Comparison of ENCODE assay signal across 7 mouse cellular contexts in genomic region chr7:100496371-100496770, GRCm38 (mm10). TPM values are rescaled to one million over a fixed set of nuclear protein-coding genes. Genes with fewer than 3 reads are reported as not detected.
A peak's percentile ranks its signal among the peaks of the same experiment; 100 is the strongest.
DNase-seq lines count a peak whose midpoint lies in the region; ATAC-seq and TF ChIP-seq lines count a peak whose summit lies in the region.

No protein-coding gene starts in this region.

- H3K4me2 ChIP-seq in embryonic facial prominence, embryonic 12.5 days (replicated peaks), result peak overlapping the region; percentile 95
- H3K4me2 ChIP-seq in hindbrain, postnatal 0 days (ENCODE audit: low read depth, low read length), result 0 out of 2 replicates have a peak overlapping the region, but pooled peaks have one; percentile 5
- H3K4me2 ChIP-seq in midbrain, postnatal 0 days (ENCODE audit: low read depth, low read length, poor library complexity, severe bottlenecking), result no peak overlapping the region

- H3K4me1 ChIP-seq in embryonic facial prominence, embryonic 12.5 days, result peaks cover 44% of the 10 kb centered on the region
- peaks cover 13% of the 10 kb centered on the region; the same call in 1 of the 2 replicates for H3K4me1 ChIP-seq in hindbrain, postnatal 0 days (ENCODE audit: insufficient read depth, low read length)
- peaks cover 12% of the 10 kb centered on the region; the same call in 1 of the 2 replicates for H3K4me1 ChIP-seq in midbrain, postnatal 0 days (ENCODE audit: insufficient read depth, low read length)

- peaks cover 30% of the 10 kb centered on the region for H3K36me3 ChIP-seq in embryonic facial prominence, embryonic 12.5 days
- no peaks in the 10 kb centered on the region for H3K36me3 ChIP-seq in hindbrain, postnatal 0 days (ENCODE audit: insufficient read depth, low read length)
- 0 out of 2 replicates have a peak, but pooled peaks cover 3% of the 10 kb centered on the region for H3K36me3 ChIP-seq in midbrain, postnatal 0 days (ENCODE audit: insufficient read depth, low read length)

- H3K9me3 ChIP-seq in embryonic facial prominence, embryonic 12.5 days, result no peaks in the 10 kb centered on the region
- H3K9me3 ChIP-seq in hindbrain, postnatal 0 days (ENCODE audit: low read length), result no peaks in the 10 kb centered on the region
- H3K9me3 ChIP-seq in midbrain, postnatal 0 days (ENCODE audit: low read length), result no peaks in the 10 kb centered on the region

- no peak for ATAC-seq in embryonic facial prominence, embryonic 12.5 days (ENCODE audit: insufficient number of reproducible peaks, insufficient read depth, low FRiP score, low TSS enrichment)
- no peak for ATAC-seq in hindbrain, postnatal 0 days
- ATAC-seq in midbrain, postnatal 0 days (ENCODE audit: low FRiP score), result no peak

- WGBS in embryonic facial prominence, embryonic 12.5 days, result 82% methylated on average over 6 of the region's 6 CpGs
- 73% methylated on average over 6 of the region's 6 CpGs for WGBS in hindbrain, postnatal 0 days
- WGBS in midbrain, postnatal 0 days, result 78% methylated on average over 6 of the region's 6 CpGs

- no peak for DNase-seq in layer of hippocampus, adult 2 months (ENCODE audit: low spot score in 2 of 2)
- DNase-seq in layer of hippocampus, adult 9-10 months (ENCODE audit: low spot score), result no peak
- DNase-seq in hindbrain, postnatal 0 days (ENCODE audit: low spot score), result no peak
- DNase-seq in midbrain, postnatal 0 days (ENCODE audit: low spot score), result no peak
- DNase-seq in spleen, postnatal 14 days (ENCODE audit: low spot score in 2 of 2), result no peak
- no peak for DNase-seq in left cerebral cortex, postnatal 36 days (ENCODE audit: low spot score in 2 of 2)

- intact Hi-C loops in left cerebral cortex, postnatal 36 days (cut with DNase I), result no loop called here

- no peak overlapping the region for H3K9ac ChIP-seq in embryonic facial prominence, embryonic 12.5 days
- peak overlapping the region; percentile 26 for H3K9ac ChIP-seq in hindbrain, postnatal 0 days (replicated peaks; ENCODE audit: low read length)
- H3K9ac ChIP-seq in midbrain, postnatal 0 days (replicated peaks; ENCODE audit: low read length, poor library complexity, severe bottlenecking), result no peak overlapping the region; the same call in 1 of the 2 replicates

- no peak overlapping the region; the same call in 1 of the 2 replicates for H3K4me3 ChIP-seq in layer of hippocampus, adult 2 months
- H3K4me3 ChIP-seq in embryonic facial prominence, embryonic 12.5 days, result no peak overlapping the region
- no peak overlapping the region for H3K4me3 ChIP-seq in hindbrain, postnatal 0 days (ENCODE audit: low read length)
- no peak overlapping the region for H3K4me3 ChIP-seq in midbrain, postnatal 0 days (ENCODE audit: low read depth, low read length)

- H3K27me3 ChIP-seq in embryonic facial prominence, embryonic 12.5 days, result 0 out of 2 replicates have a peak, but pooled peaks cover 9% of the 10 kb centered on the region
- no peaks in the 10 kb centered on the region for H3K27me3 ChIP-seq in hindbrain, postnatal 0 days (ENCODE audit: insufficient read depth, low read length)
- H3K27me3 ChIP-seq in midbrain, postnatal 0 days (ENCODE audit: insufficient read depth, low read length), result no peaks in the 10 kb centered on the region

- no peak for TF ChIP-seq CTCF in layer of hippocampus, adult 2 months (conservative IDR thresholded peaks at IDR 0.05)
- no peak for TF ChIP-seq CTCF in hindbrain, postnatal 0 days (IDR thresholded peaks at IDR 0.05; ENCODE audit: low read depth)
- no peak for TF ChIP-seq CTCF in midbrain, postnatal 0 days (IDR thresholded peaks at IDR 0.05)

- peak overlapping the region; percentile 90 for H3K27ac ChIP-seq in layer of hippocampus, adult 2 months
- H3K27ac ChIP-seq in embryonic facial prominence, embryonic 12.5 days, result peak overlapping the region; percentile 86
- H3K27ac ChIP-seq in hindbrain, postnatal 0 days, result peak overlapping the region; percentile 90
- peak overlapping the region; percentile 89 for H3K27ac ChIP-seq in midbrain, postnatal 0 days (ENCODE audit: low read depth, low read length)

RNA-seq across cellular contexts. Expression of gene Ucp2, which starts 3.2 kb away (rescaled TPM):
- 10 to 100 TPM; 69.0 to 72.4 TPM for total RNA-seq in layer of hippocampus, adult 2 months (2021)
- polyA plus RNA-seq in embryonic facial prominence, embryonic 12.5 days (2016; fragmentation: Nextera tagmentation; extraction: Ambion mirVana), result 130 and 164 TPM in 2 replicates
- total RNA-seq in hindbrain, postnatal 0 days (2014; rRNA removed), result 70.5 and 101 TPM in 2 replicates
- 112 and 113 TPM in 2 replicates for polyA plus RNA-seq in hindbrain, postnatal 0 days (2015; fragmentation: Nextera tagmentation; extraction: Ambion mirVana)
- total RNA-seq in midbrain, postnatal 0 days (2014; rRNA removed), result 93.0 and 118 TPM in 2 replicates
- 99.5 and 99.9 TPM in 2 replicates for polyA plus RNA-seq in midbrain, postnatal 0 days (2015; fragmentation: Nextera tagmentation; extraction: Ambion mirVana)
- 10 to 100 TPM; 76.5 to 90.0 TPM for total RNA-seq in left cerebral cortex, postnatal 36 days (2021)

RNA-seq across cellular contexts. Expression of gene Dnajb13, which starts 18.4 kb away (rescaled TPM):
- under 1 TPM; 0.39 to 0.51 TPM for total RNA-seq in layer of hippocampus, adult 2 months (2021)
- polyA plus RNA-seq in embryonic facial prominence, embryonic 12.5 days (2016; fragmentation: Nextera tagmentation; extraction: Ambion mirVana), result 0.14 and 0.19 TPM in 2 replicates
- 3.9 and 7.1 TPM in 2 replicates for total RNA-seq in hindbrain, postnatal 0 days (2014; rRNA removed)
- polyA plus RNA-seq in hindbrain, postnatal 0 days (2015; fragmentation: Nextera tagmentation; extraction: Ambion mirVana), result 6.4 and 7.2 TPM in 2 replicates
- total RNA-seq in midbrain, postnatal 0 days (2014; rRNA removed), result 4.1 and 4.3 TPM in 2 replicates
- 2.9 and 3.2 TPM in 2 replicates for polyA plus RNA-seq in midbrain, postnatal 0 days (2015; fragmentation: Nextera tagmentation; extraction: Ambion mirVana)
- total RNA-seq in left cerebral cortex, postnatal 36 days (2021), result under 1 TPM; 0.39 to 0.45 TPM

RNA-seq across cellular contexts. Expression of gene Ucp3, which starts 23.6 kb away (rescaled TPM):
- total RNA-seq in layer of hippocampus, adult 2 months (2021), result 1 to 10 TPM; 3.0 to 3.6 TPM
- polyA plus RNA-seq in embryonic facial prominence, embryonic 12.5 days (2016; fragmentation: Nextera tagmentation; extraction: Ambion mirVana), result not detected in 2 replicates
- 0.10 and 0.11 TPM in 2 replicates for total RNA-seq in hindbrain, postnatal 0 days (2014; rRNA removed)
- 0.16 TPM in 2 replicates for polyA plus RNA-seq in hindbrain, postnatal 0 days (2015; fragmentation: Nextera tagmentation; extraction: Ambion mirVana)
- total RNA-seq in midbrain, postnatal 0 days (2014; rRNA removed), result not detected in 2 replicates
- polyA plus RNA-seq in midbrain, postnatal 0 days (2015; fragmentation: Nextera tagmentation; extraction: Ambion mirVana), result 0.06 and 0.16 TPM in 2 replicates
- total RNA-seq in left cerebral cortex, postnatal 36 days (2021), result 1 to 10 TPM; 2.3 to 2.8 TPM

RNA-seq across cellular contexts. Expression of gene Coa4, which starts 40.5 kb away (rescaled TPM):
- total RNA-seq in layer of hippocampus, adult 2 months (2021), result 1 to 10 TPM; 7.8 to 9.4 TPM
- polyA plus RNA-seq in embryonic facial prominence, embryonic 12.5 days (2016; fragmentation: Nextera tagmentation; extraction: Ambion mirVana), result 14.9 and 15.7 TPM in 2 replicates
- 2.8 and 7.6 TPM in 2 replicates for total RNA-seq in hindbrain, postnatal 0 days (2014; rRNA removed)
- 4.9 and 6.2 TPM in 2 replicates for polyA plus RNA-seq in hindbrain, postnatal 0 days (2015; fragmentation: Nextera tagmentation; extraction: Ambion mirVana)
- total RNA-seq in midbrain, postnatal 0 days (2014; rRNA removed), result 3.9 and 7.5 TPM in 2 replicates
- 5.7 and 6.5 TPM in 2 replicates for polyA plus RNA-seq in midbrain, postnatal 0 days (2015; fragmentation: Nextera tagmentation; extraction: Ambion mirVana)
- total RNA-seq in left cerebral cortex, postnatal 36 days (2021), result 10 to 100 TPM in 1 of 2 experiments, 1 to 10 TPM in 1; 8.5 to 10.8 TPM
